Mouse (Mus musculus): Measurements from ENCODE around the gene Hormad1. TPM values are rescaled to one million over a fixed set of nuclear protein-coding genes. Genes with fewer than 3 reads are reported as not detected.
"Not testable (repeated sequence)": the region's sequence is repeated elsewhere in the genome, so short reads cannot be mapped to it uniquely, and the experiment has no call there.

Hormad1 gene
- polyA plus RNA-seq, 1 experiment from 2014 or later: not detected

- not testable (repeated sequence) for H3K27ac ChIP-seq (ENCODE audit: low read length); H3K9me3 ChIP-seq (replicated peaks; ENCODE audit: control insufficient read depth, low read length); H3K36me3 ChIP-seq (ENCODE audit: control insufficient read depth, insufficient read depth); H3K27me3 ChIP-seq (ENCODE audit: control insufficient read depth, insufficient read depth, low read length); ATAC-seq (replicated peaks; ENCODE audit: extremely low read depth, insufficient read depth, low FRiP score); H3K9ac ChIP-seq (ENCODE audit: low read length); H3K4me1 ChIP-seq (ENCODE audit: control insufficient read depth, insufficient read depth, low read length); H3K4me2 ChIP-seq (ENCODE audit: low read depth, low read length); H3K4me3 ChIP-seq (ENCODE audit: low read length)
- 75% methylated on average over 2 of the region's 2 CpGs for WGBS
These were observed 18.3 kb upstream of the Hormad1 start for GRCm38 (mm10) chr3:95541186-95541585.

GRCm38 (mm10) chr3:95542171-95542570 lies 17.3 kb upstream of the Hormad1 start:
- no peak for ATAC-seq (replicated peaks; ENCODE audit: extremely low read depth, insufficient read depth, low FRiP score)
- Histone ChIP-seq H3K36me3 (ENCODE audit: control insufficient read depth, insufficient read depth) (no peaks in the 10 kb centered on the region), H3K27ac (ENCODE audit: low read length) (no peak overlapping the region), H3K9me3 (replicated peaks; ENCODE audit: control insufficient read depth, low read length) (no peaks in the 10 kb centered on the region), H3K4me3 (ENCODE audit: low read length) (no peak overlapping the region), H3K27me3 (ENCODE audit: control insufficient read depth, insufficient read depth, low read length) (no peaks in the 10 kb centered on the region), H3K9ac (ENCODE audit: low read length) (no peak overlapping the region), H3K4me1 (ENCODE audit: control insufficient read depth, insufficient read depth, low read length) (no peaks in the 10 kb centered on the region), H3K4me2 (ENCODE audit: low read depth, low read length) (no peak overlapping the region)

GRCm38 (mm10) chr3:95542981-95543380 lies 16.5 kb upstream of the Hormad1 start:
- Histone ChIP-seq H3K9ac (ENCODE audit: low read length) (no peak overlapping the region), H3K4me3 (ENCODE audit: low read length) (no peak overlapping the region), H3K4me2 (ENCODE audit: low read depth, low read length) (no peak overlapping the region), H3K27ac (ENCODE audit: low read length) (no peak overlapping the region), H3K4me1 (ENCODE audit: control insufficient read depth, insufficient read depth, low read length) (no peaks in the 10 kb centered on the region), H3K27me3 (ENCODE audit: control insufficient read depth, insufficient read depth, low read length) (no peaks in the 10 kb centered on the region), H3K36me3 (ENCODE audit: control insufficient read depth, insufficient read depth) (no peaks in the 10 kb centered on the region), H3K9me3 (replicated peaks; ENCODE audit: control insufficient read depth, low read length) (no peaks in the 10 kb centered on the region)
- WGBS: 64% methylated on average over 7 of the region's 7 CpGs
- ATAC-seq (replicated peaks; ENCODE audit: extremely low read depth, insufficient read depth, low FRiP score): no peak

GRCm38 (mm10) chr3:95550176-95550575 lies 9.3 kb upstream of the Hormad1 start:
- ATAC-seq (replicated peaks; ENCODE audit: extremely low read depth, insufficient read depth, low FRiP score): no peak
- no peak overlapping the region for H3K4me3 ChIP-seq (ENCODE audit: low read length)
- no peaks in the 10 kb centered on the region for H3K36me3 ChIP-seq (ENCODE audit: control insufficient read depth, insufficient read depth)
- H3K9ac ChIP-seq (ENCODE audit: low read length): no peak overlapping the region
- no peak overlapping the region for H3K27ac ChIP-seq (ENCODE audit: low read length)
- no peaks in the 10 kb centered on the region for H3K9me3 ChIP-seq (replicated peaks; ENCODE audit: control insufficient read depth, low read length)
- H3K4me1 ChIP-seq (ENCODE audit: control insufficient read depth, insufficient read depth, low read length): no peaks in the 10 kb centered on the region
- 81% methylated on average over 1 of the region's 1 CpGs for WGBS
- H3K4me2 ChIP-seq (ENCODE audit: low read depth, low read length): no peak overlapping the region
- no peaks in the 10 kb centered on the region for H3K27me3 ChIP-seq (ENCODE audit: control insufficient read depth, insufficient read depth, low read length)

- Histone ChIP-seq H3K9ac (ENCODE audit: low read length) (no peak overlapping the region), H3K4me2 (ENCODE audit: low read depth, low read length) (no peak overlapping the region), H3K27ac (ENCODE audit: low read length) (no peak overlapping the region), H3K4me1 (ENCODE audit: control insufficient read depth, insufficient read depth, low read length) (no peaks in the 10 kb centered on the region), H3K4me3 (ENCODE audit: low read length) (no peak overlapping the region), H3K9me3 (replicated peaks; ENCODE audit: control insufficient read depth, low read length) (no peaks in the 10 kb centered on the region), H3K36me3 (ENCODE audit: control insufficient read depth, insufficient read depth) (no peaks in the 10 kb centered on the region), H3K27me3 (ENCODE audit: control insufficient read depth, insufficient read depth, low read length) (no peaks in the 10 kb centered on the region)
- no peak for ATAC-seq (replicated peaks; ENCODE audit: extremely low read depth, insufficient read depth, low FRiP score)
- 52% methylated on average over 3 of the region's 3 CpGs for WGBS
These were observed 5.5 kb upstream of the Hormad1 start for GRCm38 (mm10) chr3:95553986-95554385.

GRCm38 (mm10) chr3:95560738-95561137 lies 1.3 kb downstream of the Hormad1 start:
- no peak for ATAC-seq (replicated peaks; ENCODE audit: extremely low read depth, insufficient read depth, low FRiP score)
- Histone ChIP-seq H3K9ac (ENCODE audit: low read length) (no peak overlapping the region), H3K4me1 (ENCODE audit: control insufficient read depth, insufficient read depth, low read length) (no peaks in the 10 kb centered on the region), H3K4me3 (ENCODE audit: low read length) (no peak overlapping the region), H3K4me2 (ENCODE audit: low read depth, low read length) (no peak overlapping the region), H3K27ac (ENCODE audit: low read length) (no peak overlapping the region), H3K36me3 (ENCODE audit: control insufficient read depth, insufficient read depth) (no peaks in the 10 kb centered on the region), H3K9me3 (replicated peaks; ENCODE audit: control insufficient read depth, low read length) (no peaks in the 10 kb centered on the region), H3K27me3 (ENCODE audit: control insufficient read depth, insufficient read depth, low read length) (no peaks in the 10 kb centered on the region)
- 88% methylated on average over 3 of the region's 3 CpGs for WGBS

GRCm38 (mm10) chr3:95561826-95562225 lies 2.3 kb downstream of the Hormad1 start:
- Histone ChIP-seq H3K4me2 (ENCODE audit: low read depth, low read length) (no peak overlapping the region), H3K27me3 (ENCODE audit: control insufficient read depth, insufficient read depth, low read length) (no peaks in the 10 kb centered on the region), H3K9me3 (replicated peaks; ENCODE audit: control insufficient read depth, low read length) (no peaks in the 10 kb centered on the region), H3K36me3 (ENCODE audit: control insufficient read depth, insufficient read depth) (no peaks in the 10 kb centered on the region), H3K27ac (ENCODE audit: low read length) (no peak overlapping the region), H3K9ac (ENCODE audit: low read length) (no peak overlapping the region), H3K4me1 (ENCODE audit: control insufficient read depth, insufficient read depth, low read length) (no peaks in the 10 kb centered on the region), H3K4me3 (ENCODE audit: low read length) (no peak overlapping the region)
- ATAC-seq (replicated peaks; ENCODE audit: extremely low read depth, insufficient read depth, low FRiP score): no peak
- 70% methylated on average over 2 of the region's 2 CpGs for WGBS

GRCm38 (mm10) chr3:95569585-95569984 lies 10.1 kb downstream of the Hormad1 start:
- Histone ChIP-seq H3K4me1 (ENCODE audit: control insufficient read depth, insufficient read depth, low read length) (no peaks in the 10 kb centered on the region), H3K36me3 (ENCODE audit: control insufficient read depth, insufficient read depth) (no peaks in the 10 kb centered on the region), H3K4me2 (ENCODE audit: low read depth, low read length) (no peak overlapping the region), H3K9ac (ENCODE audit: low read length) (no peak overlapping the region), H3K27me3 (ENCODE audit: control insufficient read depth, insufficient read depth, low read length) (no peaks in the 10 kb centered on the region), H3K27ac (ENCODE audit: low read length) (no peak overlapping the region), H3K9me3 (replicated peaks; ENCODE audit: control insufficient read depth, low read length) (no peaks in the 10 kb centered on the region), H3K4me3 (ENCODE audit: low read length) (no peak overlapping the region)
- WGBS: 86% methylated on average over 3 of the region's 3 CpGs
- no peak for ATAC-seq (replicated peaks; ENCODE audit: extremely low read depth, insufficient read depth, low FRiP score)

- peak; percentile 12; the same call in 1 of the 2 replicates for ATAC-seq (replicated peaks; ENCODE audit: extremely low read depth, insufficient read depth, low FRiP score)
- WGBS: 51% methylated on average over 8 of the region's 8 CpGs
- Histone ChIP-seq H3K4me2 (ENCODE audit: low read depth, low read length) (peak overlapping the region; percentile 78), H3K27me3 (ENCODE audit: control insufficient read depth, insufficient read depth, low read length) (no peaks in the 10 kb centered on the region), H3K36me3 (ENCODE audit: control insufficient read depth, insufficient read depth) (peaks cover 7% of the 10 kb centered on the region), H3K4me1 (ENCODE audit: control insufficient read depth, insufficient read depth, low read length) (no peaks in the 10 kb centered on the region), H3K27ac (ENCODE audit: low read length) (peak overlapping the region; percentile 83), H3K9me3 (replicated peaks; ENCODE audit: control insufficient read depth, low read length) (no peaks in the 10 kb centered on the region), H3K4me3 (ENCODE audit: low read length) (peak overlapping the region; percentile 75), H3K9ac (ENCODE audit: low read length) (peak overlapping the region; percentile 67)
These were observed 28.5 kb downstream of the Hormad1 start for GRCm38 (mm10) chr3:95587754-95588603.
